Mouse (Mus musculus) G1E (cell line): ENCODE measurements around the gene Qrich1. TPM values are rescaled to one million over a fixed set of nuclear protein-coding genes. Genes with fewer than 3 reads are reported as not detected.

Experiments used
- ATAC-seq: 2 replicates; pipeline ENCODE4 v1.8.0; 2016; ENCODE audit warnings: mild to moderate bottlenecking; ENCODE audit not compliant: insufficient number of reproducible peaks, poor library complexity, low FRiP score, severe bottlenecking; ENCODE audit errors: extremely low read depth
- DNase-seq: peaks from one replicate; pipeline ENCODE4 v3.0.0; 2012; ENCODE audit warnings: low spot score
- H3K27me3 ChIP-seq: 2 replicates; pipeline ENCODE4 v1.6.1; 2012; ENCODE audit warnings: mild to moderate bottlenecking, low read length, inconsistent platforms; ENCODE audit not compliant: insufficient read depth
- H3K36me3 ChIP-seq: replicated peaks from 2 replicates; pipeline ENCODE3; 2012; ENCODE audit warnings: mild to moderate bottlenecking, inconsistent platforms
- H3K4me1 ChIP-seq: 2 replicates; pipeline ENCODE4 v1.6.1; 2012; ENCODE audit warnings: low read depth, low read length, inconsistent platforms, mixed read lengths; ENCODE audit not compliant: insufficient read depth
- H3K4me3 ChIP-seq: 2 replicates; pipeline ENCODE4 v1.5.1; 2012; ENCODE audit warnings: low read depth, mild to moderate bottlenecking, inconsistent platforms, low read length, moderate library complexity, mixed read lengths
- H3K9me3 ChIP-seq: replicated peaks from 2 replicates; pipeline ENCODE4 v1.6.1; 2012; ENCODE audit warnings: inconsistent platforms
- CTCF ChIP-seq: IDR thresholded peaks from 2 replicates; pipeline ENCODE4 v1.5.1; 2012; ENCODE audit warnings: low read depth, low read length, inconsistent platforms, mixed read lengths
- GATA1 ChIP-seq: IDR thresholded peaks from 2 replicates; pipeline ENCODE4 v1.6.1; 2012; ENCODE audit warnings: borderline replicate concordance, low read length, inconsistent platforms, mixed read lengths
- GATA2 ChIP-seq: IDR thresholded peaks from 2 replicates; pipeline ENCODE4 v1.6.1; 2012; ENCODE audit warnings: low read depth, low read length, inconsistent platforms, borderline replicate concordance
- POLR2AphosphoS5 ChIP-seq: IDR thresholded peaks from 2 replicates; pipeline ENCODE4 v1.6.1; 2012; ENCODE audit warnings: low read depth, low read length, inconsistent platforms; ENCODE audit not compliant: insufficient replicate concordance
- TAL1 ChIP-seq: conservative IDR thresholded peaks from 2 replicates; pipeline ENCODE4 v1.6.1; 2012; ENCODE audit warnings: low read depth, low read length, inconsistent platforms, mixed read lengths
- polyA plus RNA-seq: library from polyadenylated mRNA; stranded (reverse); fragments of >175 nt; gene quantifications from 2 replicates; pipeline ENCODE4 v1.2.3, GENCODE M21; 2012
- total RNA-seq, 2 experiments: library from RNA; stranded (forward) in 1 of 2; stranded (reverse) in 1 of 2; fragments of 200-1000 nt in 1 of 2; fragments of >200 nt in 1 of 2; fragmentation: Nextera tagmentation in 1 of 2; gene quantifications; 2 replicates each; pipeline ENCODE4 v1.2.3; 2014 to 2017

The Qrich1 gene
- total and polyA plus RNA-seq, 3 experiments = 143 to 179 (median 161) TPM

DNA sequence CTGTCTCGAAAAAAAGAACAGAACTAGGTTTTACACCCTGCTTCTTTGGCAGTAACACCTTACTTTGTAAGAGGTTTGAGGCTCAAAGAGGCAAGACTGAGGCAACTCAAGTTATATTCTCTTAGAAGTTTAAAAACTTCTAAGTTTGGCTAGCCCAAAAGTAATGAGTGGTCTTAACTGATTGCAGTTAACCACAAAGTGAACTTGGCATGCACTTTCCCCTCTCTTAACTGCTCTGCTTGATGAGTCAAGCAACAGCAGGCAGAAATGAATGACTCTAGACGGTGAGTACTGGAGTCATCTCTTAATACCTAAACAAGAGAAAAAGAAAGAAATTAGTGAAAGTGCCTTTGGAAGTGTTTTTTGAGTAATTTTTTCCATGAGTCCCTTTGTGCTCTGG, 5.0 kb downstream of the Qrich1 start:
- Histone ChIP-seq H3K9me3 (no peaks in the 10 kb centered on the region), H3K27me3 (no peaks in the 10 kb centered on the region), H3K36me3 (peaks cover 55% of the 10 kb centered on the region), H3K4me3 (no peak overlapping the region), H3K4me1 (peaks cover 33% of the 10 kb centered on the region)
- no peak for ATAC-seq
- DNase-seq = no peak
- no peak for TF ChIP-seq GATA2
- TF ChIP-seq POLR2AphosphoS5 = no peak

DNA sequence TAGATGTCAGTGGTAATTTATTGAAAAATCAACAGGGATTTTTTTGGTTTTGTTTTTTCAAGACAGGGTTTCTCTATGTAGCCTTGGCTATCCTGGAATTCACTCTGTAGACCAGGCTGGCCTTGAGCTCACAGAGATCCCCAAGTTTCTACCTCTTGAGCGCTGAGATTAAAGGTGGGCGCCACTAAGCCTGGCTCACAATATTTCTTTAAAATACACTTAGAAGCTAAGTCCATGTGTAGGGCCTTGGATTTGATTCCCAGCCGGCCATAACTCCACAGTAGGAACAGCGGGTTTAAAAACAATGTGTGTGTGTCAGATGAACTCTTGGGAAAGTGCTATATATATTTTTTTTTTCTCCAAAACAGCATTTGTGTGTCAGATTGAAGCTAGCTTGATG, 6.7 kb downstream of the Qrich1 start:
- H3K27me3 ChIP-seq = no peaks in the 10 kb centered on the region
- DNase-seq = no peak
- H3K36me3 ChIP-seq = peaks cover 71% of the 10 kb centered on the region
- no peaks in the 10 kb centered on the region for H3K9me3 ChIP-seq
- no peak overlapping the region for H3K4me3 ChIP-seq
- peaks cover 31% of the 10 kb centered on the region for H3K4me1 ChIP-seq
- TF ChIP-seq POLR2AphosphoS5 = no peak
- no peak for TF ChIP-seq GATA2
- TF ChIP-seq CTCF = no peak
- TF ChIP-seq GATA1 = no peak
- TF ChIP-seq TAL1 = no peak
- ATAC-seq = no peak

- Histone ChIP-seq H3K36me3 (peaks cover 75% of the 10 kb centered on the region), H3K4me1 (peaks cover 14% of the 10 kb centered on the region), H3K9me3 (no peaks in the 10 kb centered on the region), H3K27me3 (no peaks in the 10 kb centered on the region), H3K4me3 (no peak overlapping the region)
- DNase-seq (no peak), ATAC-seq (no peak)
- TF ChIP-seq POLR2AphosphoS5 (no peak), GATA1 (no peak), GATA2 (no peak), CTCF (no peak), TAL1 (no peak)
Measured at GRCm38 (mm10) chr9:108525400-108525799, 8.8 kb downstream of the Qrich1 start.

GRCm38 (mm10) chr9:108530954-108531353, 14.3 kb downstream of the Qrich1 start:
- no peak for TF ChIP-seq POLR2AphosphoS5
- TF ChIP-seq GATA1 = no peak
- no peak for TF ChIP-seq GATA2
- no peak overlapping the region for H3K4me3 ChIP-seq
- DNase-seq = no peak
- no peaks in the 10 kb centered on the region for H3K27me3 ChIP-seq
- peaks cover 95% of the 10 kb centered on the region for H3K36me3 ChIP-seq
- no peak for ATAC-seq
- peaks cover under 1% of the 10 kb centered on the region; the same call in 1 of the 2 replicates for H3K4me1 ChIP-seq
- no peaks in the 10 kb centered on the region for H3K9me3 ChIP-seq

DNA sequence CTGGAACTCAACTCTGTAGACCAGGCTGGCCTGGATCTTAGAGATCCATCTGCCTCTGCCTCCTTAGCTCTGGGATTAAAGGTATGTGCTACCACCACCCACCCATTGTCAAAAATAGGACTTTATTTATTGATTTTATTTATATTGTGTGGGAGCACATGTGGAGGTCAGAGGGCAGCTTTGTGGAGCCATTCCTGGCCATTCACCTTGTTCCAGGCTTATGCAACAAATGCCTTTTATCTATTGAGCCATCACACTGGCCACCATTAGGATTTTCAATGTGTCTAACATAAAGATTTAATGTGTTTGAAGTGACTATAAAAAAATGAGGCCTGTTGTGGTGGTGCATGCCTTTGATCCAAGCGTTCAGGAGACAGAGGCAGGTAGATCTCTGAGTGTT, 14.9 kb downstream of the Qrich1 start:
- H3K27me3 ChIP-seq = no peaks in the 10 kb centered on the region
- peaks cover 96% of the 10 kb centered on the region for H3K36me3 ChIP-seq
- ATAC-seq (no peak), DNase-seq (no peak)
- no peaks in the 10 kb centered on the region for H3K9me3 ChIP-seq
- H3K4me1 ChIP-seq = peaks cover 4% of the 10 kb centered on the region; the same call in 1 of the 2 replicates
- TF ChIP-seq TAL1 (no peak), CTCF (no peak), POLR2AphosphoS5 (no peak), GATA1 (no peak), GATA2 (no peak)
- H3K4me3 ChIP-seq = no peak overlapping the region

- Histone ChIP-seq H3K4me1 (peaks cover 8% of the 10 kb centered on the region; the same call in 1 of the 2 replicates), H3K4me3 (no peak overlapping the region), H3K36me3 (peaks cover 91% of the 10 kb centered on the region), H3K9me3 (no peaks in the 10 kb centered on the region), H3K27me3 (no peaks in the 10 kb centered on the region)
- DNase-seq (no peak), ATAC-seq (no peak)
- TF ChIP-seq POLR2AphosphoS5 = no peak
- no peak for TF ChIP-seq TAL1
- no peak for TF ChIP-seq GATA1
- no peak for TF ChIP-seq GATA2
- TF ChIP-seq CTCF = no peak
Measured at GRCm38 (mm10) chr9:108540846-108541245, 24.2 kb downstream of the Qrich1 start.

DNA sequence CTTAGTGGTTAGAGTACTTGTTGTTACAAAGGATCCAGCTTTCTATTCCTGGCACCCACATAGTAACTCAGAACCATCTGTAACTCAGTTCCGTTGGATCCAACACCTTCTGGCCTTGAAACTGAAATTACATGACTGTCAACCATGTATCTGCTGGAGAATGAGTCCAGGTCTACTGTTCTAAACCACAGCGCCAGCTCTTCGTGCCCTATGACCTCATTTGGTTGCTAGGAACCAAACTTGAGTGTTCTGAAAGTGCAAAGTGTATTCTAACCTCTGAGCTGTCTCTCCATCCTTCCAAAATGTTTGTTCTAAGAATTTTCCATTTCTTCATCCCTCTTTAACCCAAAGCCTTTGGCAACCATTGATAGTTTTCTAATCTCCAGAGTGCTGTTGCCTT, 29.4 kb downstream of the Qrich1 start:
- H3K4me3 ChIP-seq = no peak overlapping the region
- ATAC-seq (no peak), DNase-seq (no peak)
- H3K9me3 ChIP-seq = no peaks in the 10 kb centered on the region
- H3K27me3 ChIP-seq = no peaks in the 10 kb centered on the region
- peaks cover 92% of the 10 kb centered on the region for H3K36me3 ChIP-seq
- TF ChIP-seq POLR2AphosphoS5 = no peak
- TF ChIP-seq TAL1 = no peak
- TF ChIP-seq CTCF = no peak
- TF ChIP-seq GATA2 = no peak
- no peak for TF ChIP-seq GATA1
- peaks cover 6% of the 10 kb centered on the region; the same call in 1 of the 2 replicates for H3K4me1 ChIP-seq
